Mouse (Mus musculus) liver, embryonic 16.5 days (tissue): Measurements from ENCODE around the gene Cdc42se2. TPM values are rescaled to one million over a fixed set of nuclear protein-coding genes. Genes with fewer than 3 reads are reported as not detected.

ENCODE experiments used
- ATAC-seq: fragments of 200-750 bp; cut with Nextera tagmentation; 2 replicates; pipeline ENCODE4 v1.8.0; 2017; ENCODE audit warnings: low read depth, mild to moderate bottlenecking, moderate number of reproducible peaks, moderate library complexity
- H3K27ac ChIP-seq: fragments of 300-500 bp; sonication (generic); 2 replicates; pipeline ENCODE4 v1.5.1; 2014; ENCODE audit warnings: mild to moderate bottlenecking, low read length
- H3K27me3 ChIP-seq: fragments of 300-500 bp; sonication (generic); 2 replicates; pipeline ENCODE4 v1.6.1; 2014; ENCODE audit warnings: low read depth, low read length, mixed read lengths; ENCODE audit not compliant: control insufficient read depth, insufficient read depth
- H3K36me3 ChIP-seq: fragments of 300-500 bp; sonication (generic); 2 replicates; pipeline ENCODE4 v1.6.1; 2014; ENCODE audit warnings: mild to moderate bottlenecking; ENCODE audit not compliant: control insufficient read depth, insufficient read depth
- H3K4me1 ChIP-seq: fragments of 300-500 bp; sonication (generic); 2 replicates; pipeline ENCODE4 v1.6.1; 2014; ENCODE audit warnings: low read depth, low read length, mixed read lengths; ENCODE audit not compliant: control insufficient read depth
- H3K4me2 ChIP-seq: fragments of 300-500 bp; sonication (generic); 2 replicates; pipeline ENCODE4 v1.6.1; 2014; ENCODE audit warnings: low read depth, low read length, mixed read lengths
- H3K4me3 ChIP-seq: fragments of 300-500 bp; sonication (generic); 2 replicates; pipeline ENCODE4 v1.5.1; 2014; ENCODE audit warnings: low read depth, mild to moderate bottlenecking, low read length
- H3K9ac ChIP-seq: fragments of 300-500 bp; sonication (generic); 2 replicates; pipeline ENCODE4 v1.6.1; 2014; ENCODE audit warnings: low read depth, low read length
- H3K9me3 ChIP-seq: fragments of 300-500 bp; sonication (generic); replicated peaks from 2 replicates; pipeline ENCODE4 v1.6.1; 2016; ENCODE audit warnings: low read length; ENCODE audit not compliant: control insufficient read depth
- WGBS: fragments of 180-500 bp; shearing (Covaris S2); extraction: QIAGEN DNeasy Blood & Tissue Kit; methylation state at CpG from one replicate; pipeline ENCODE4 v1.1.7; 2014; ENCODE audit not compliant: insufficient replicate concordance; 5-methylcytosine and 5-hydroxymethylcytosine counted together
- polyA plus RNA-seq: library from polyadenylated mRNA; unstranded; fragments of >200 nt; fragmentation: Nextera tagmentation; extraction: Ambion mirVana; gene quantifications from 2 replicates; pipeline ENCODE4 v1.2.1, GENCODE M21; 2015

Cdc42se2 gene
- polyA plus RNA-seq = 17.2 and 19.1 TPM in 2 replicates

DNA sequence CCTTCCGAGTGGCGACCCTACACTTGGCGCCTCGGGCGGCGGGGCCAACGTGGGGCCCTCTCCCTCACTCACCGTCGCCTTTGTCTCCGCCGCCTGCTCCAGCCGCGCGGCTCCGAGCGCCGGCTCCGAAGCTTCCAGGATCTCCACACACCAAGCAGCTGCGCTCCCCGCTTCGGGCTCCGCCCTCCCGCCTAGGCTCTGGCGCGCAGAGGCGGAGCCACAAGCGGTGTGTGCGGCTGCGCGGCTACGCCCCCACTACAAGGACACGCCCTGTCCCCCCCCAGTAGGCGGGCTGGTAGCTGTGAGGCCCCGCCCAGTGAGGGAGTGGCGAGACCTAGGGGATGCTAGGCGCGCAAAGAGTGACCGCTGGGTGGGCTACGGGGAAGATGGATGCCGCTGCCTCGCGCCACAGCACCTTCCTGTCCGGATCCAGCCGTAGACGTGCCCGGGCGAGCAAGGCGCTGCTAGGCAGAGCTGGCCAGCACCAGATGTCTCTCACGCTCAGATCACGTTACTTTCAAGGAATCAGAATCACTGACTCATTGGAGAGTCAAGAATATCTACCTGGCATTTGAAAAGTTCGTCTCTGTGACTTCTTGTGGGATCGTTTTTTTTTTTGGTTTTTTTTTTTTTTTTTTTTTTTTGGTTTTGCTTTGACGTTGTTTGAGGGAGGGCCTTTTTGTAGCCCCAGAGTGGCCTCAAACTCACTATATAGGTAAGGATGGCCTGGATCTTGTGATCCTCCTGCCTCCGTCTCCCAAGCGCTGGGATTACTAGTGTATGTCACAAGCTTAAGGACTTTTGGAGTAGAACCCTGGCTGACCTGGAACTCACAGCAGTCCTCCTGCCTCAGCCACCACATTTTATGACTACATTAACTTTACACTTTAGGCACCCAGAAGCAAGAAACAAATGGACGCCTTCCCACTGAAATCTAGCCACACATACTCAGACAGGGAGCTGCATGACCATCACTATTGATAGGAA lies at the start of gene Cdc42se2:
Gene Cdc42se2 (minus strand): TSS at position 188 of the 987 bp plus-strand sequence.
- H3K27me3 ChIP-seq = no peaks in the 10 kb centered on the region
- H3K4me2 ChIP-seq = peak within 1 kb of the TSS; percentile 98
- peak within 1 kb of the TSS; percentile 96 for H3K9ac ChIP-seq
- peak within 1 kb of the TSS; percentile 94 for H3K4me3 ChIP-seq
- H3K27ac ChIP-seq = peak within 1 kb of the TSS; percentile 89
- WGBS = 3% methylated on average over 53 of the region's 56 CpGs
- H3K36me3 ChIP-seq = no peaks in the 10 kb centered on the region
- H3K9me3 ChIP-seq = no peaks in the 10 kb centered on the region
- peaks cover 14% of the 10 kb centered on the region for H3K4me1 ChIP-seq
- peak; percentile 100 for ATAC-seq

DNA sequence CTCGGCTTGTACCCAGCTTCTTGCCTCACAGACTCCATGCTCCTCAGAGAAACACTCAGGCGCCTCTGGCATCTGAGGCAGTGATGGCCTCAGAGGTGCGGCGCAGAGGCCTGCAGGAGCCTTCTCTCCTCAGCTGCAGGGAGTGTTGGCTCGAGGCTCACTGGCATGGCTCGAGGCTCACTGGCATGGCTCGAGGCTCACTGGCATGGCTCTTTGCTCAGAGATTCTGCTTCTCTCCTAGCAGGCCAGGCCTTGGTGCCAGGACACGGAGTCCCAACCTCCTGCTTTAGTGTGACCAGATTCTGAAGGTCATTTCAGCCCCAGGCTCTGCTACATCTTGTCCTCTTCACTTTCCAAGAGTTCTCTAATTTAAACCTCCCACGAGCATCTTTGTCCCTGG lies 48.6 kb upstream of the Cdc42se2 start:
- no peak for ATAC-seq
- Histone ChIP-seq H3K9ac (no peak overlapping the region), H3K27me3 (no peaks in the 10 kb centered on the region), H3K4me1 (no peaks in the 10 kb centered on the region), H3K4me3 (no peak overlapping the region), H3K36me3 (no peaks in the 10 kb centered on the region), H3K9me3 (no peaks in the 10 kb centered on the region), H3K4me2 (no peak overlapping the region), H3K27ac (no peak overlapping the region)
- WGBS = 68% methylated on average over 9 of the region's 9 CpGs

- H3K9me3 ChIP-seq = no peaks in the 10 kb centered on the region
- H3K4me2 ChIP-seq = no peak overlapping the region
- H3K4me3 ChIP-seq = no peak overlapping the region
- H3K4me1 ChIP-seq = no peaks in the 10 kb centered on the region
- ATAC-seq = no peak
- H3K27me3 ChIP-seq = no peaks in the 10 kb centered on the region
- H3K36me3 ChIP-seq = no peaks in the 10 kb centered on the region
- no peak overlapping the region for H3K9ac ChIP-seq
- H3K27ac ChIP-seq = no peak overlapping the region
- 45% methylated on average over 2 of the region's 2 CpGs for WGBS
Observed at GRCm38 (mm10) chr11:54834596-54834995, 47.1 kb upstream of the Cdc42se2 start.

- H3K4me3 ChIP-seq = no peak overlapping the region
- H3K36me3 ChIP-seq = no peaks in the 10 kb centered on the region
- no peaks in the 10 kb centered on the region for H3K4me1 ChIP-seq
- ATAC-seq = no peak
- H3K4me2 ChIP-seq = no peak overlapping the region
- H3K9ac ChIP-seq = no peak overlapping the region
- H3K27ac ChIP-seq = no peak overlapping the region
- no peaks in the 10 kb centered on the region for H3K27me3 ChIP-seq
- H3K9me3 ChIP-seq = no peaks in the 10 kb centered on the region
- 68% methylated on average over 4 of the region's 4 CpGs for WGBS
Observed at GRCm38 (mm10) chr11:54833833-54834232, 46.4 kb upstream of the Cdc42se2 start.

- Histone ChIP-seq H3K4me2 (no peak overlapping the region), H3K4me3 (no peak overlapping the region), H3K36me3 (no peaks in the 10 kb centered on the region), H3K4me1 (no peaks in the 10 kb centered on the region), H3K27me3 (no peaks in the 10 kb centered on the region), H3K9me3 (no peaks in the 10 kb centered on the region; the same call in 1 of the 2 replicates), H3K9ac (no peak overlapping the region), H3K27ac (no peak overlapping the region)
- no peak for ATAC-seq
- WGBS = 86% methylated on average over 8 of the region's 8 CpGs
Observed at GRCm38 (mm10) chr11:54826819-54827218, 39.3 kb upstream of the Cdc42se2 start.

DNA sequence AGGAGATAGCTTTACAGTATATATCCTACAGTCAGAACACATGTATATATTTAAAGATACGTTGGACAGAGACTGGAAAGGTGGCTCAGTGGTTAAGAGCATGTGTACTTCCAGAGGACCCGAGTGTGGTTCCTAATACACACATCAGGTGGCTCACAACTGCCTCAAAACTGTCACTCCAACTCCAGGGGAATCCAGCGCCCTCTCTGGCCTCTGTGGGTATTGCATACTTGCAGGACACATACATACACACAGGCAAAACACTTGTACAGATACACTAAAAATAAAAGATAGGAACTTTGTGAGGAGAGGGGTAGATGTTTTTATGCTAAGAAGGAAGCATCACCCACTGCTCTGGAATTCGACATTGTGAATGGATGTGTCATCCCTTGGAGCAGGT lies 38.3 kb upstream of the Cdc42se2 start:
- H3K9ac ChIP-seq = no peak overlapping the region
- whole genome bisulfite sequencing = 60% methylated on average over 4 of the region's 4 CpGs
- H3K36me3 ChIP-seq = no peaks in the 10 kb centered on the region
- H3K27ac ChIP-seq = no peak overlapping the region
- no peaks in the 10 kb centered on the region; the same call in 1 of the 2 replicates for H3K9me3 ChIP-seq
- no peaks in the 10 kb centered on the region for H3K4me1 ChIP-seq
- H3K4me2 ChIP-seq = no peak overlapping the region
- no peak overlapping the region for H3K4me3 ChIP-seq
- ATAC-seq = no peak
- H3K27me3 ChIP-seq = no peaks in the 10 kb centered on the region

GRCm38 (mm10) chr11:54823467-54823866 lies 36.0 kb upstream of the Cdc42se2 start:
- H3K27me3 ChIP-seq = no peaks in the 10 kb centered on the region
- no peak for ATAC-seq
- no peaks in the 10 kb centered on the region for H3K4me1 ChIP-seq
- H3K4me2 ChIP-seq = no peak overlapping the region
- H3K27ac ChIP-seq = no peak overlapping the region
- H3K9me3 ChIP-seq = no peaks in the 10 kb centered on the region; the same call in 1 of the 2 replicates
- H3K9ac ChIP-seq = no peak overlapping the region
- H3K36me3 ChIP-seq = no peaks in the 10 kb centered on the region
- 74% methylated on average over 4 of the region's 4 CpGs for WGBS
- no peak overlapping the region for H3K4me3 ChIP-seq

- 63% methylated on average over 7 of the region's 7 CpGs for WGBS
- ATAC-seq = no peak
- H3K4me3 ChIP-seq = no peak overlapping the region
Observed at GRCm38 (mm10) chr11:54819489-54819888, 32.0 kb upstream of the Cdc42se2 start.

GRCm38 (mm10) chr11:54817449-54817848 lies 30.0 kb upstream of the Cdc42se2 start:
- no peaks in the 10 kb centered on the region for H3K36me3 ChIP-seq
- H3K4me1 ChIP-seq = no peaks in the 10 kb centered on the region
- H3K27me3 ChIP-seq = no peaks in the 10 kb centered on the region
- H3K9ac ChIP-seq = no peak overlapping the region
- no peak overlapping the region for H3K27ac ChIP-seq
- no peak for ATAC-seq
- no peak overlapping the region for H3K4me2 ChIP-seq
- H3K4me3 ChIP-seq = no peak overlapping the region
- 58% methylated on average over 4 of the region's 4 CpGs for WGBS
- no peaks in the 10 kb centered on the region for H3K9me3 ChIP-seq

More at GRCm38 (mm10) chr11:54819489-54819888, 32.0 kb upstream of the Cdc42se2 start:
- Histone ChIP-seq H3K27ac (no peak overlapping the region), H3K27me3 (no peaks in the 10 kb centered on the region), H3K9me3 (no peaks in the 10 kb centered on the region), H3K9ac (no peak overlapping the region), H3K36me3 (no peaks in the 10 kb centered on the region), H3K4me2 (no peak overlapping the region), H3K4me1 (no peaks in the 10 kb centered on the region)
